Mouse (Mus musculus): Measurements from ENCODE around the gene Pla2g3.

GRCm38 (mm10) chr11:3522285-3523000 lies 34.4 kb downstream of the Pla2g3 start:
- TF ChIP-seq CTCF (IDR thresholded peaks at IDR 0.05; ENCODE audit: low read depth) (no peak), EP300 (IDR thresholded peaks at IDR 0.05; ENCODE audit: low read depth) (no peak)
